9 mouse cellular contexts compared by ENCODE assay signal in genomic region chr15:85657441-85657989, GRCm38 (mm10).
DNase-seq lines count a peak whose midpoint lies in the region; ATAC-seq and TF ChIP-seq lines count a peak whose summit lies in the region.
"Had no signal": no experiment of that assay in that cellular context is flagged by ENCODE, and none has a peak within 500 bp of the region (broad histone marks: within the 10 kb centered on the region; RNA-seq: fewer than 3 reads in every experiment).

No protein-coding gene starts in this region.

- peak overlapping the region; percentile 45 for H3K4me2 ChIP-seq in hindbrain, postnatal 0 days (ENCODE audit: low read depth, low read length)
- H3K4me2 ChIP-seq: lung, embryonic 14.5 days had no signal

- H3K4me1 ChIP-seq in bone marrow, adult 2 months (ENCODE audit: control insufficient read depth, insufficient read depth, low read length) = no peaks in the 10 kb centered on the region; the same call in 1 of the 2 replicates
- peaks cover 52% of the 10 kb centered on the region for H3K4me1 ChIP-seq in hindbrain, postnatal 0 days (ENCODE audit: insufficient read depth, low read length)
- peaks cover 58% of the 10 kb centered on the region for H3K4me1 ChIP-seq in olfactory bulb, adult 2 months (ENCODE audit: control insufficient read depth, insufficient read depth, low read length)

- 9% methylated on average over 8 of the region's 8 CpGs for WGBS in bone marrow, adult 2 months
- WGBS in hindbrain, postnatal 0 days = 59% methylated on average over 8 of the region's 8 CpGs
- 36% methylated on average over 8 of the region's 8 CpGs for WGBS in olfactory bulb, adult 2 months

- peak overlapping the region; percentile 30 for H3K9ac ChIP-seq in hindbrain, postnatal 0 days (replicated peaks; ENCODE audit: low read length)
- H3K9ac ChIP-seq: lung, embryonic 14.5 days had no signal

- no peaks in the 10 kb centered on the region for H3K36me3 ChIP-seq in hindbrain, postnatal 0 days (ENCODE audit: insufficient read depth, low read length)

- H3K4me3 ChIP-seq in bone marrow, adult 2 months (replicated peaks; ENCODE audit: control insufficient read depth, low read depth, low read length) = peak overlapping the region; percentile 19
- no peak overlapping the region for H3K4me3 ChIP-seq in hindbrain, postnatal 0 days (ENCODE audit: low read length)
- H3K4me3 ChIP-seq in olfactory bulb, adult 2 months (ENCODE audit: insufficient read depth, low read depth, low read length) = no peak overlapping the region

- no peak for TF ChIP-seq POLR2A in bone marrow, adult 2 months (IDR thresholded peaks at IDR 0.05; ENCODE audit: borderline replicate concordance, control insufficient read depth, low read depth, low read length)
- TF ChIP-seq POLR2A in olfactory bulb, adult 2 months (IDR thresholded peaks at IDR 0.05; ENCODE audit: insufficient read depth, low read depth, low read length) = no peak

- ATAC-seq in hindbrain, postnatal 0 days = no peak
- ATAC-seq in monocyte, adult 5-6 weeks (replicated peaks; ENCODE audit: insufficient number of reproducible peaks, low FRiP score, low TSS enrichment, poor library complexity, severe bottlenecking) = no peak

- H3K9me3 ChIP-seq in hindbrain, postnatal 0 days (ENCODE audit: low read length) = no peaks in the 10 kb centered on the region

- TF ChIP-seq CTCF in bone marrow, adult 2 months (IDR thresholded peaks at IDR 0.05; ENCODE audit: control insufficient read depth, insufficient read depth, low read length) = no peak
- TF ChIP-seq CTCF in hindbrain, postnatal 0 days (IDR thresholded peaks at IDR 0.05; ENCODE audit: low read depth) = no peak
- TF ChIP-seq CTCF in olfactory bulb, adult 2 months (IDR thresholded peaks at IDR 0.05; ENCODE audit: insufficient read depth, low read depth, low read length) = no peak

- H3K27ac ChIP-seq in bone marrow, adult 2 months (ENCODE audit: control insufficient read depth, insufficient read depth, low read depth, low read length, poor library complexity) = peak overlapping the region; percentile 23; the same call in 1 of the 2 replicates
- peak overlapping the region; percentile 65; the same call in 1 of the 2 replicates for H3K27ac ChIP-seq in hindbrain, postnatal 0 days
- peak overlapping the region; percentile 90 for H3K27ac ChIP-seq in olfactory bulb, adult 2 months (ENCODE audit: insufficient read depth, low read depth, low read length)

- H3K27me3 ChIP-seq in hindbrain, postnatal 0 days (ENCODE audit: insufficient read depth, low read length) = no peaks in the 10 kb centered on the region

- DNase-seq in kidney, adult 18-20 months = peak; percentile 68
- no peak for DNase-seq in kidney, adult 11 months
- peak; percentile 57 for DNase-seq in CD4-positive helper T cell, adult 2 months (ENCODE audit: low read depth, low spot score)
- DNase-seq in hindbrain, postnatal 0 days (ENCODE audit: low spot score) = no peak
- DNase-seq in right cerebral cortex, postnatal 36 days (ENCODE audit: low spot score in 2 of 2) = no peak
- DNase-seq: lung, embryonic 14.5 days had no signal

Comparison
In these comparisons a context has a peak if more than half of its experiments do, and no peak if none do; other contexts are left out.
1. DNase-seq: peak in kidney, adult 18-20 months (single experiment) and CD4-positive helper T cell, adult 2 months (single experiment); none in kidney, adult 11 months (single experiment), hindbrain, postnatal 0 days (single experiment) and right cerebral cortex, postnatal 36 days (0 of 2).
2. H3K27ac ChIP-seq: peak in every context shown above with its lines; median percentile 90 in olfactory bulb, adult 2 months; 65 in hindbrain, postnatal 0 days; 23 in bone marrow, adult 2 months.